Mouse (Mus musculus) mouse embryonic stem cell (cell line): ENCODE results near the gene Slc31a1.

Source experiments
- in situ Hi-C, 2 experiments: fragments of 300-500 bp; cut with MboI; formaldehyde crosslinking; loops; 1 replicate in 1 of 2; 3 replicates in 1 of 2; pipeline ENCODE4 v1.14.3; 2019 to 2020; ENCODE audit warnings: low sequenced_read_pairs in 2 of 2, low pct_unique_long_range_greater_than_20kb in 1 of 2, mixed read lengths in 1 of 2; ENCODE audit not compliant: unreplicated experiment in 1 of 2

Gene Slc31a1

DNA sequence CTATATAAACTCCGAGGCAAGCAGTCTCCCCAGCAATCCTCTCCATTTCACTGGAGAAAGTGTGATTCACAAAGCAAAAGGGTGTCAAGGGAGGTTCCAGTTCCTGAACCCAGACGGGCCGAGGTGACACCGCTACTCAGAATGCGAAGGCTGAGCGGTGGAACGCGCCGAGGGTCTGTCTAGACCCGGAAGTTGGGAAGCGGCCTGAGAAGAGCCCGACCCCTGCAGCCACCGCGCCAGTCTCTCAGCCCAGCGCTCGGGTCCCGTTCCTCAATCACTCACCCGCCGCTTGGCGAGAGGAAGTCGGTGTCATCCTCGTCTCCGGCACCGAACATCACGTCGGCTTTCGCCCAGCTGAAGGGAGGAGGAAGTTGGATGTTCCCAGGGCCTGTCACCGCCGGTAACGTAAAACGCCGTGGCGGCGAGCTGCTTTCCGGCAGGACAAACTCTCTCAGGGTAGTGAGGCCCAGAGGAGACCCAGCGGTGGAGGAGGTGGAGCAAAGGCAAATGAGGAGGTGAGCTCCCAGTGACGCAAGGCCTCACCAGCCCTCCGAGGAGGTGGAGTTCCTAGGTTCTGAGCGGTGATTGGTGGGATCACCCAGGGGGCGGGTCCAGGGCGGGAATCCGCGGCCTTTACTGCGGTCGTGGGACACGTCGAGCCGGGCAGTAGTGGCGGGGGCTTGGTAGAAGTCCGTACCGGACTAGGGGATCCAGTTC is at the start of gene Slc31a1, which contains the start of gene Fkbp15:
Gene Slc31a1 (plus strand): TSS at position 640 of the 717 bp plus-strand sequence.
Gene Fkbp15 (minus strand): TSS at position 461 of the 717 bp plus-strand sequence.
- in situ Hi-C loops, result no loop called here

DNA sequence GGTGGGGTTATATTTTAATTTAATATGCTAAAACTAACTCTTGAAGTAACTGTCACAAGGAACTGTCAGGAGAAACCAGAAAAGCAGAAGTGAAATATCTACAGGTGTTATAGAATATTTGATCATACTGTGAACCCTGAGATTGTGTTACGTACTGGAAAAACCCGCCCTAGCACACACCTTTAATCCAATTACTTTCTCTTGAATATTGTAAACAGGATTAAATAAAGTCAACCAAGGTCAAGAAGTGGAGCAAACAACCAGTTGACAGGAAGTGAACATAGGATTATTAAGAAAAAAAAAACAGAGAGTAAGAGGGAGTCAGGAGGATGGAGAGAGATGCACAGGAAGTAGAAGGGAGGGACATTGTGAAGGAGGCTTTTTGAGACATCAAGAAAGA is 47.7 kb upstream of the Slc31a1 start:
- in situ Hi-C loops, result no loop called here

DNA sequence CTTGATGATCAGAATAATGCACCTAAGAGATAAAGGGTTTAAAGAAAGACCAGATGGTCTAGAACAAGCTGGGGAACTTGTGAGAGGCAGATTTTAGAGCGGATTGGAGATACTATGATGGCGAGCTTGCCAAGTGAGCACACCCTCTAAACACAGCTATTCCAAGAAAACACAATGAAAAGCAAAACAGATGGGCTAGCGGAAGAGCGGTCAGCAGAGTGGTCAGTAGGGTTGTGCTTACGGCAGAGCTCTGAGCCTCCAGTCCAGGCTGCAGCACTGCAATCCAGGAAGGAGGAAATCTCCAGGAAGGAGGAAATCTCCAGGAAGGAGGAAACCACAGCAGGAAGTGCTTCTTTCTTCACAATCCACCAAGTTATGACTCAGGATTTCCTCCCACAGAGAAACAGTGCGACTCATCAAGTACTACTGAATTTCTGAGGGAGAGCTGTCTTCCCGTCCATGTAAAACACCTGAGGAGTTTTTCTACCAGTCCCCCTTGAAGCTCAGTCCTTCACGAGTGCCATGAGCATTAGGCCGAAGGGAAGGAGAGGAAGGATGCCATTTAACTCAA is 46.8 kb upstream of the Slc31a1 start:
- in situ Hi-C loops, result no loop called here

DNA sequence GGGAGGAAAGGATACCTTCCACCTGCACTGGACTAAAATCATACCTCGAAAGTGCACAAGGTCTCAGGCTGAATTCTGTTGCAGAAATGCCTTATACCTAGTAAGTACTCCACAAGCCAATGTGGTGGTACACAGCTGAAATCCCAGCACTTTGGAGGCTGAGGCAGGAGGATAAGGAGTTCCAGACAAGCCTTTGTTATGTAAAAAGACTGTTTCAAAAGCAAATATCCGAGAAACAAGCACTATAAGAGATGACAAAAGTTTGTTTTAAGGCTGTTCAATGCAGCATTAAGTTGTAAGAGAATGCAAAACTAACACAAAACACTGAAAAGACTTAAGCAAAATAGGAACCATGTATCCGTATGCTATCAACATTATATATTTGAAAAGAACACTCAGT is 46.0 kb upstream of the Slc31a1 start:
- in situ Hi-C loops, result no loop called here

DNA sequence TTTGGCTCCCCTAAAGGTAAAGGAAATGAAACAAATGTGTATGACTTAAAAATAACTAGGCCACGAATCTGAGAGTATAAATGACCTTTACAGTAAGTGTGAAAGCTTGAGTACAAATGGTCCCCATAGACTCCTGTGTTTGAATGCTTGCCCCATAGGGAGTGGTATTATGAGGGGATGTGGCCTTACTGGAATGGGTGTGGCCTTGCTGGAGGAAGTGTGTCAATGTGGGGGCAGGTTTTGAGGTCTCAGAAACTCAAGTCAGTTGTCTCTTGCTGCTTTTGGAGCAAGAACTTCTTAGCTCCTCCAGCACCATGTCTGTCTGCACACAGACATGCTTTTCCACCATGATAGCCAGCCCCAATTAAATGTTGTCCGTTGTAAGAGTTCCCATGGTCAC is 44.1 kb upstream of the Slc31a1 start:
- in situ Hi-C loops, result no loop called here

DNA sequence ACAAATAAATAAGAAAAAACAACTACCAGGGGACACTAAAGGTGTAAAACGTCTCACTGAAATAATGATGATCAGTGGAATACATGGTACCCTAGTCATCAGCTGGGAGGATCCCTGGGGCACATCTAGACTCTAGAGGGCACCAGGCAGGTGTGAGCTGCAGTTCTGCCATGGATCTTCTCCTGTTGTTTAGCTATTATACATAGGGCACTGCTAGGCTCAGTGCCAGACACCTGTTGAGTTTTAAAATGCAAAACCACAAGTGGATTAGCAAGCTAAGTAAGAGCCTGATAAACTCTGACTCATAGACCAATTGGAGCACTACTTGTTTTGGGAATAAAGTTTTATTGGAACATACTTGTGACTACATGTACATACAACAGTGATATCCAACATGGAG is 42.2 kb upstream of the Slc31a1 start:
- in situ Hi-C loops, result no loop called here

DNA sequence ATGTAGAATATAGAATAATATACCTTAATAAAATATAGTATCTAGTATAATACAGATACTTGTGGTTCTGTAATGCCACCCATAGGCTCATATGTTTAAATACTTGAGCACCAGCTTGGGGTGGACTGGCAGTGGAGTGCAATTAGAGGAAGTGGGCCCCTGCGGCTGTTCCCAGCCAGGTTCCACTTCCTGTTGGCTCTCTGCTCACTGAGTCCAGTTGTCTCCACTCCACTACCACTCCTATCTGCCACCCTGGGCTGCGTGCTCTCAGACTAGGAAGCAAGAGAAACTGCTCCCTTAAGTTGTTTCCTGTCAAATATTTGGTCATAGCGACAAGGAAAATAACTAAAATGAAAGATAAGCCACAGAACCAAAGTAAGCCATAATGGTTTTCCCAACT is 37.8 kb upstream of the Slc31a1 start:
- in situ Hi-C loops, result no loop called here

DNA sequence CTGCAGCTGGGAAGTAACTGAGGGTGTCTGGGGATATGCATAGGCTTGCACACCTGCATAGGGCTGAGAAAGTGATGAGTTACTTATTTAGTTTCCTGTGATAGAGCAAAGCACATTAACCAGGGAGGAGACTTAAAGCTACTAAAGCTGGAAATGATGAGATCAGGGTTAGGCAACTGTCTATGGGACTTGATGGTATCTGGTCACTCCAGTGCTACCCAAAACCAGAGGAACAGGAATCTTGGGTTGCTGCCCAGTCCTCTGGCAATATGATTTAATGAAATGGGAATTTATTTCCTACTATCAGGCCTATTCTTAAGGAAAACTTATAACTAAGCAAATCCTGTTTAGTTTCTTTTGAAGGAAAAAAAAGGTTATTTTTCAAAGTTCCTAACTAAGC is 34.4 kb upstream of the Slc31a1 start:
- in situ Hi-C loops, result no loop called here

DNA sequence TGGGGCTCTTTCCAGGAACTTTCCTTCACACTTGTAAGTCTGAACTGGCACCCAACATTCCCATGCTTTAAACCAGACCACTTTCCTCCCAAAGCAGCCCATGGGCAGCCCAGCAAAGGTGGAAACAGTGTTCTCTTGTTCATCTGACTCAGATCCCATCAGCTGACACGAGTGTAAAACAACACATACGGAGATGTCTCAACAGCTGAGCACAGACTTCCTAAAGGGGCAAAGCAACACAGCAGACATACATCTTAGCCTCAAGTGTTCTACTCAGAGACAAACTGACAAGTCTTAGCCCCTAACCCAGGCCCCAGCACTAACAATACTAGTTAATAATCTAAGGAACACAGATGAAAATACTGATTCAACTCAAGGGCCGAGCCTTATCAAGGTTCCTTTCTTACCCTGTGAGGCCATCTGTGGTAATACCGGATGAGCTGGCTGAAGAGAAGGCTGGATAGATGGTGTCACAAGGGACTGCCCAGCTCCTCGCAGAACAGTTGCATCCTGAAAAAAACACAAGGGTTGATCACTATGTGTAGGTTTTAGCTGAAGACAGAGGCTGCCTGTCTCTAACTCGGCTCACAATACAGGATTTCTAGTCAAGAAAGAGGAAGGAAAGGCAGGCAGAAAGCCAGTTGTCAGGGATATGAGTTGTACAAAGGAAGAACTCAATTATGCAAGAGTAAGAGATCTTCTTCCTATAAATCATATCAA is 31.4 kb upstream of the Slc31a1 start:
- in situ Hi-C loops, result no loop called here

DNA sequence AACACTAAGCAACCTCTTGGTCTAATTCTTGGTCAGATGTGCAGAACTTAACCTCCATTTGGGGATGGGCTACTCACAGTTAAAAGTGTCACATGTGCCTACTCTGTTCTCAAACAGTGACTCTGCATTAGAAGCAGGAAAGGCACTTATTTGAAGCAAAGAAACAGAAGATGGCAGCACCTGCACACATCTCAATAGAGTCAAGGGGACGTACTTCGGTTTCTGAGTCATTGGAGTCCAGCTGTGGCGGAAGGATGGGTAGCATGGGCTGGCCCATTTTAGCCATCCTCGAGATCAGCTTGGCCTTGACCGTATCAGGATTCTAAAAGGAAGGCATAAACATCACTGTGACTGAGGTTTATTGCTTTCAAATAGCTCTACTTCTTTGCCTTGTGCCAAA is 28.6 kb upstream of the Slc31a1 start:
- in situ Hi-C loops, result no loop called here

DNA sequence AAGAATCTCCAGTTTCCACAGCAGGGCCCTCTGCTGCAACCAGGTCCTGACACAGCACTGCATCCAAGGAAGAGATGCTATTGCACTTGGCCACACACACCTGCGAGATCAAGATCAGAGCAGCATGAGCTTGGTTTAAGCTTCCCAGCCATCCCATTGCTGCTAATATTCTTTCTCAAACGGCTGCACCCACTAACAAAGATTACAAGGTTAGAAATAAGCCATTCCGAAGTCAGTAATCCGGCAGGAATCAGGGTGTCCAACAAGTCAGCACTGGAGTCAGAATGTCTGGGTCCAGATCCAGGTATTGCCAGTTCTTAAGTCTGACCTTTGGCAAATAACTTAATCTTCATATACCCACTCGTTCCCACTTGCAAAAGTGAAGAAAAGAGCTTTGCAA is 22.0 kb upstream of the Slc31a1 start:
- in situ Hi-C loops, result no loop called here

DNA sequence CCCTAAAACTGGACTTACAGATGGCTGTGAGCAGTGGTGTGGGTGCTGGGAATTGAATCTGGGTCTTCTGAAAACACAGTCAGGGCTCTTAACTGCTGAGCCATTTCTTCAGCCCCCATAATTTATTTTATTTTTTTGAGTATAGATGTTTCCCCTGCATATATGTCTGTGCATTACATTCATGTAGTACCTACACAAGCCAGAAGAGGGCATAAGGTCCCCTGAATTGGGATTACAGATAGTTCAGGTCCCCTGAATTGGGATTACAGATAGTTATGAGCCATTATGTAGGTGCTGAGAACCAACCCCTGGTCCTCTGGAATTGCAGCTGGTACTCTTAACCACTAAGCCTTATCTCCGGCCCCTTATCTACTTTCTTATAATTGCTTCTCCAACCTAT is 16.5 kb upstream of the Slc31a1 start:
- in situ Hi-C loops, result no loop called here

DNA sequence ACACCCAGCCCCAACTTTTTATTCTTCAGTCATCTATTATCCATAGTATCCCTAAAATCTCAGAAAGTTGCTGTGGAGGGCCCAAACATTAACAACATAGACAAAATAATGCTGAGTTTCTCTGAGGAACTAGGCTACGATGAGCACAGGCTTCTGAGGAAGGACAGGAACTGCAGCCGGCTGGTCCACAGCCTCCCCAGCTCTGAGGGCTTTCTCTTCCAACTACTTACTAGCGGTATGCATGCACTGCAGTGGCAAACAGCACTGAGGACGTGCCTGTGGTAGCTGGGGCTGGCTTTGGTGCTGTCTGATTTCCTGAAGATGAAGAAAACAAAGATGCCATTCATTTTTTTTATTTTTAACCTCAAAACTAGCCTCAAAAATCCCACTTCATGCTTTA is 14.7 kb upstream of the Slc31a1 start:
- in situ Hi-C loops, result no loop called here

DNA sequence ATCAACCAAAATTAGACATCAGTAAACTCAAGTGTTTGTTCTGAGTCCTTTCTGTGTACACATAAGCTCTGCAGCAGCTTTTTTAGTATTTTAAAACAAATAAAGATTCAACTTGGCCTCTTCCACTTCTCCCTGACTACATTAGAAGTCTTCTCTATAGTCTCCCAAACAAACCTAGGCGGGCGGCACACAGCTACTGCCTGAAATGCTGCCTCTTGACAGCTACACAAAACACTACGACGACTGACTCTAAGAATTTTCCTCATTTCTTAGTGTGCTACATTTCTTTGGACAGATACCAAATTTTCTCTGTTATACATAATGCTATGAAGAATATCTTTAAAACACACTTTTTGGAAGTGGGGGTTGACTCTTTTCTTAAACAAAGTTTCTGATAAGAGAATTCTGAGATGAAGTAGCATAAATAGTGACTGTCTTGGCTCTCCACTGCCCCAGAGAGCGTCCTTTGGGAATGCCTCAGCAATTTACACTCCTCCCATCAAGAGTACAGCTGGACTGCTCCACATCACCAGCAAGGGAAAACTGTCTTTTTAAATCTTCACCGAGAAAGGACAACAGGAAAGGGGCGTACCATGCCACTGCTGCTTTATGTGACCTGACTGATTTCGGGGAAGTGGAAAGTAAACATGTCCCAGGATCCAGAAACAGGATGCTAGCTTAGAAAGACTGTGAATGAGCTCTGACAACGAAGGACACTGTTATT is 12.8 kb upstream of the Slc31a1 start:
- in situ Hi-C loops, result no loop called here

DNA sequence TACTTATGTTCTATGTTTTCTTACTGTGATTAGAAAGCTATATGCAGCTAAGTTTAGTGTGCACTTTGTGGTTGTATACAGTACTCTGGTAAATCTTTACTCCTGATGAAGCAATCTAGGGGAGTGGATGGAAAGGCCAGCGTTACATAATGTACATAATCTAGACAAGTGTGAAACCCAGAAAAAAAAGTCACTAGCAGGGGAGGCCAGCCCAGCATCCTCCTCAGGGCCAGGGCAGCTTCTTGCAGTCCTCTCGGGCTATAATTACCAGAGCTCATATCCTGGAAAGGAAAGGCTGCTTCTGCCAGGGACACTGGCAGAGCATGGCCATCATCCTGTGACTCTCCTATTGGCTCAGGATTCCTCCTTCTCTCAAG is 12.2 kb upstream of the Slc31a1 start:
- in situ Hi-C loops, result no loop called here

DNA sequence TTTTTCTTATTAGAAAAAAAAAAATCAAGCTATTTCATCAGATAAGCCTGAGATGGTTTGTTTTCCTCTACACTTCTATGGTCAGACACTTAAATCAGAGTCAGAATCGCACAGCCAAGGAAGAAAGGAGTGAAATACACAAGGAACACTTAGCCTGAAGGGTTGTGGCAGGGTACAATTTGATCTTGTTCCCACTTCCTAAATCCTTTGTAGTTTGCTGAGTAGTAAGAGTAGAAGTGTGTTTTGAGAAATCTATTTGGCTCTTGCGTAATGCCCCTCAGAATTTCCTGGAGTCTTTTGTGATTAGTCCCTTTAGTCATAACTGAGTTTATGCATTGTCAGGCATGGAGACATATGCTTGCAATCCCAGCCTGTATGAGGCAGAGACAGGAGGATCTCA is 11.2 kb upstream of the Slc31a1 start:
- in situ Hi-C loops, result no loop called here

DNA sequence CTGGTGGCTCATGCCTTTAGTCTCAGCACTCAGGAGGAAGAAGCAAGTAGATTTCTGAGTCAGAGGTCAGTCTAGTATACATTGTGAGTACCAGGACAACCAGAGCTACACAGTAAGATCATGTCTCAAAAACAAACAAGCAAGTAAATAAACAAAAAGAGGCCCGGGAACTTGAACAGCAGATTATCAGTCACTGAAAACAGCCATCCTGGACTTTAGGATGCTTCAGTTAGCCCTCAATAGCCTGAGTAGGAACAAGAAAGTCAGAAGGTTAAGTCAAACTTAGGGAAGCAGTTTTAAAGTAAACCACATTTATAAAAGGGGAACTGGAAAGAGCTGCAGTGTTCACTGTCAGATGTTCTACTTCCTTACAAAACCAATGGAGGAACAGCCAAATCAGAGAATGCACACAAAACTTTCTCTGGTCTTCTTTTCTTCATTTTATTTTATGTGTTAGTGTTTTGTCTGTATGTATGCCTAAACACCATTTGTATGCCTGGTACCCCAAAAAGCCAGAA is 2.8 kb upstream of the Slc31a1 start:
- in situ Hi-C loops, result no loop called here

DNA sequence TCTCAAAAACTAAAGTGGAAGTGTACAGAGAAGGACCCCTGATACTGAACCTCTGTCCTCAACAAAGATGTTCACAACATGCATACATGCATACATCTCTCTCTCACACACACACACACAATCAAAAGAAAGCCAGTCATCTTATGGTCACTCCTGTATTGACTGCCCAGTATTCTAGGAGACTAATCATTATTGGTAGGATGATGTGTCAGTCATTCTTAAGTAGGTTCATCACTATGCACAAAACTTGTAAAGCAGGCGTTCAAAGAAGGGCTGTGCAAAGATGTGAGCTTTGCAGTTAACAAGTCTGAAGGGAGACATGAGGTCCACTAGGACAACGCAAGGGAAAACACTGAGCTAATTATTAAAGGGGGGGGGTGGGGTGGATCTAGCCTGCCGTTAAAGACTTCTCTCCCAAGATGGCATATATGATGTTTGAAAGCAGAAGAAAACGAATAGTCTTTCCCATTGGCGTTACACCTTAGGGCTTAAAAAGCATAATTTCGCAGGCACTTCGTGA is 1.2 kb upstream of the Slc31a1 start:
- in situ Hi-C loops, result no loop called here
